Mouse (Mus musculus) ovary, postnatal 10 days (tissue): ENCODE data around the gene Vmn1r18.
"Not testable (repeated sequence)": the region's sequence is repeated elsewhere in the genome, so short reads cannot be mapped to it uniquely, and the experiment has no call there.

Experiments used
- DNase-seq: peaks from one replicate; pipeline ENCODE4 v3.0.0; 2022; ENCODE audit warnings: low spot score

Vmn1r18 gene

GRCm38 (mm10) chr6:57395683-57396082 lies at the start of gene Vmn1r18:
Vmn1r18 (minus strand) TSS chr6:57395783.
- DNase-seq: no peak

- DNase-seq: no peak
Measured at GRCm38 (mm10) chr6:57431196-57431595, 35.6 kb upstream of the Vmn1r18 start.

GRCm38 (mm10) chr6:57428630-57429029 lies 33.0 kb upstream of the Vmn1r18 start, which contains the start of gene Vmn1r20:
Vmn1r20 (plus strand) TSS chr6:57428930.
- DNase-seq: no peak

- DNase-seq: not testable (repeated sequence)
Measured at GRCm38 (mm10) chr6:57403480-57403879, 7.9 kb upstream of the Vmn1r18 start, which contains the start of gene Vmn1r19. Vmn1r19 (plus strand) TSS chr6:57403780.

- no peak for DNase-seq
Measured at GRCm38 (mm10) chr6:57367496-57367895, 28.1 kb downstream of the Vmn1r18 start.

- DNase-seq: not testable (repeated sequence)
Measured at GRCm38 (mm10) chr6:57365866-57366265, 29.7 kb downstream of the Vmn1r18 start.

- no peak for DNase-seq
Measured at GRCm38 (mm10) chr6:57363627-57364026, 32.0 kb downstream of the Vmn1r18 start, which contains the start of gene Vmn1r17. Vmn1r17 (minus strand) TSS chr6:57363727.

GRCm38 (mm10) chr6:57356864-57357263 lies 38.7 kb downstream of the Vmn1r18 start:
- DNase-seq: no peak

GRCm38 (mm10) chr6:57329394-57329793 lies 66.2 kb downstream of the Vmn1r18 start, which contains the start of gene Vmn1r16:
Vmn1r16 (minus strand) TSS chr6:57329494.
- DNase-seq: no peak
